ENCODE assay signal across 9 mouse cellular contexts in genomic region chr7:31057071-31057470, GRCm38 (mm10). TPM values are rescaled to one million over a fixed set of nuclear protein-coding genes. Genes with fewer than 3 reads are reported as not detected.
DNase-seq lines count a peak whose midpoint lies in the region; ATAC-seq and TF ChIP-seq lines count a peak whose summit lies in the region.
"Had no signal": no experiment of that assay in that cellular context is flagged by ENCODE, and none has a peak within 500 bp of the region (broad histone marks: within the 10 kb centered on the region; RNA-seq: fewer than 3 reads in every experiment).

Gene Fxyd1, minus strand, starts transcription at chr7:31057199.

- WGBS in heart, embryonic 13.5 days, result 59% methylated on average over 2 of the region's 2 CpGs

- no peak for TF ChIP-seq POLR2A in brain, embryonic 14.5 days (IDR thresholded peaks at IDR 0.05; ENCODE audit: borderline replicate concordance, extremely low read depth, insufficient read depth, insufficient read length, poor library complexity, severe bottlenecking)

- H3K9me3 ChIP-seq in heart, embryonic 13.5 days, result no peaks in the 10 kb centered on the region

- peak within 1 kb of the TSS; percentile 94 for H3K27ac ChIP-seq in heart, embryonic 13.5 days (replicated peaks)

- intact Hi-C loops in left cerebral cortex, postnatal 14 days (cut with DNase I), result no loop called here

- peak within 1 kb of the TSS; percentile 82 for H3K9ac ChIP-seq in heart, embryonic 13.5 days

- H3K4me2 ChIP-seq in heart, embryonic 13.5 days, result peak within 1 kb of the TSS; percentile 69

- no peaks in the 10 kb centered on the region for H3K36me3 ChIP-seq in heart, embryonic 13.5 days

- H3K27me3 ChIP-seq in heart, embryonic 13.5 days (replicated peaks), result peaks cover 14% of the 10 kb centered on the region

- no peak for DNase-seq in layer of hippocampus, adult 18-20 months (ENCODE audit: low spot score in 2 of 2)
- DNase-seq in layer of hippocampus, adult 9-11 months, result no peak
- no peak for DNase-seq in brain, embryonic 14.5 days (ENCODE audit: low read depth)
- no peak for DNase-seq in left cerebral cortex, postnatal 14 days (ENCODE audit: low spot score in 2 of 2)
- no peak for DNase-seq in T-cell, adult 2 months (ENCODE audit: low spot score)
- DNase-seq in spleen, postnatal 4 days (ENCODE audit: low spot score in 2 of 2), result no peak

- no peak for ATAC-seq in heart, embryonic 13.5 days (ENCODE audit: extremely low read depth, insufficient number of reproducible peaks, low FRiP score, low TSS enrichment)
- ATAC-seq in megakaryocyte-erythroid progenitor cell, adult 5-6 weeks (replicated peaks; ENCODE audit: low FRiP score, low TSS enrichment, poor library complexity, severe bottlenecking), result no peak

- H3K4me3 ChIP-seq in heart, embryonic 13.5 days, result no peak within 1 kb of the TSS

- H3K4me1 ChIP-seq in heart, embryonic 13.5 days, result peaks cover 47% of the 10 kb centered on the region

- no peak for TF ChIP-seq CTCF in brain, embryonic 14.5 days (IDR thresholded peaks at IDR 0.05; ENCODE audit: borderline replicate concordance, extremely low read depth, insufficient read depth, insufficient read length)

RNA-seq across cellular contexts. Expression of gene Fxyd1, which starts in this region (rescaled TPM):
- 100 to 1,000 TPM; 113 to 114 TPM for total RNA-seq in layer of hippocampus, adult 18-20 months (2021)
- 8.5 and 12.6 TPM in 2 replicates for polyA plus RNA-seq in brain, embryonic 14.5 days (2012; rRNA removed)
- 1,042 and 1,184 TPM in 2 replicates for polyA plus RNA-seq in heart, embryonic 13.5 days (2015; fragmentation: Nextera tagmentation; extraction: Ambion mirVana)
- total RNA-seq in left cerebral cortex, postnatal 14 days (2021), result 10 to 100 TPM; 46.1 to 47.7 TPM
- not detected in 2 replicates for total RNA-seq in megakaryocyte-erythroid progenitor cell, adult 5-6 weeks (2014; fragmentation: Nextera tagmentation)
- not detected in 2 replicates for total RNA-seq in megakaryocyte-erythroid progenitor cell, adult 5-6 weeks (2017)
- total RNA-seq: ES-E14 had no signal

Comparison
In these comparisons a context has a peak if more than half of its experiments do, and no peak if none do; other contexts are left out.
1. RNA of gene Fxyd1 (total RNA-seq): 113 to 114 TPM in layer of hippocampus, adult 18-20 months and 46.1 to 47.7 TPM in left cerebral cortex, postnatal 14 days; not detected in megakaryocyte-erythroid progenitor cell, adult 5-6 weeks; every median in the first group is over 10 times any median in the second.
2. RNA of gene Fxyd1 (polyA plus RNA-seq): 1,042 to 1,184 TPM in heart, embryonic 13.5 days; 8.5 to 12.6 TPM in brain, embryonic 14.5 days; every median in the first group is over 10 times any median in the second.